Mouse (Mus musculus) embryonic facial prominence, embryonic 12.5 days (tissue): ENCODE results near the gene Syn3. TPM values are rescaled to one million over a fixed set of nuclear protein-coding genes. Genes with fewer than 3 reads are reported as not detected.

Experiments used
- ATAC-seq: fragments of 200-750 bp; cut with Nextera tagmentation; 2 replicates; pipeline ENCODE4 v1.8.0; 2017; ENCODE audit not compliant: insufficient number of reproducible peaks, insufficient read depth, low FRiP score, low TSS enrichment
- H3K27ac ChIP-seq: fragments of 300-500 bp; sonication (generic); 2 replicates; pipeline ENCODE4 v1.5.1; 2016; ENCODE audit warnings: mild to moderate bottlenecking
- H3K27me3 ChIP-seq: fragments of 300-500 bp; sonication (generic); 2 replicates; pipeline ENCODE4 v1.6.1; 2016; ENCODE audit warnings: mild to moderate bottlenecking, moderate library complexity
- H3K36me3 ChIP-seq: fragments of 300-500 bp; sonication (generic); 2 replicates; pipeline ENCODE4 v1.6.1; 2016; ENCODE audit warnings: mild to moderate bottlenecking
- H3K4me1 ChIP-seq: fragments of 300-500 bp; sonication (generic); 2 replicates; pipeline ENCODE4 v1.6.1; 2016
- H3K4me2 ChIP-seq: fragments of 300-500 bp; sonication (generic); replicated peaks from 2 replicates; pipeline ENCODE4 v1.6.1; 2016; ENCODE audit warnings: mild to moderate bottlenecking, moderate library complexity
- H3K4me3 ChIP-seq: fragments of 300-500 bp; sonication (generic); 2 replicates; pipeline ENCODE4 v1.5.1; 2016; ENCODE audit warnings: mild to moderate bottlenecking
- H3K9ac ChIP-seq: fragments of 300-500 bp; sonication (generic); 2 replicates; pipeline ENCODE4 v1.6.1; 2016; ENCODE audit warnings: mild to moderate bottlenecking, moderate library complexity
- H3K9me3 ChIP-seq: fragments of 300-500 bp; sonication (generic); 2 replicates; pipeline ENCODE4 v1.6.1; 2016; ENCODE audit warnings: mild to moderate bottlenecking, moderate library complexity
- WGBS: fragments of 180-500 bp; shearing (Covaris S2); methylation state at CpG from one replicate; pipeline ENCODE4 v1.1.7; 2016; 5-methylcytosine and 5-hydroxymethylcytosine counted together
- polyA plus RNA-seq: library from polyadenylated mRNA; unstranded; fragments of >200 nt; fragmentation: Nextera tagmentation; extraction: Ambion mirVana; gene quantifications from 2 replicates; pipeline ENCODE4 v1.2.1, GENCODE M21; 2016

Gene Syn3
- polyA plus RNA-seq, 1 experiment from 2014 or later: 4.0 TPM

- H3K9me3 ChIP-seq: no peaks in the 10 kb centered on the region
- no peak overlapping the region for H3K4me3 ChIP-seq
- ATAC-seq: no peak
- H3K9ac ChIP-seq: no peak overlapping the region
- H3K4me2 ChIP-seq: no peak overlapping the region
- peaks cover 17% of the 10 kb centered on the region for H3K36me3 ChIP-seq
- H3K27ac ChIP-seq: no peak overlapping the region
- no peaks in the 10 kb centered on the region for H3K27me3 ChIP-seq
- peaks cover 35% of the 10 kb centered on the region for H3K4me1 ChIP-seq
- WGBS: 62% methylated on average over 3 of the region's 3 CpGs
Observed at GRCm38 (mm10) chr10:86340991-86341527, 157.6 kb downstream of the Syn3 start.

- WGBS: 74% methylated on average over 7 of the region's 7 CpGs
- H3K9me3 ChIP-seq: no peaks in the 10 kb centered on the region
- no peak for ATAC-seq
- no peak overlapping the region for H3K27ac ChIP-seq
- H3K9ac ChIP-seq: no peak overlapping the region
- H3K4me3 ChIP-seq: no peak overlapping the region
- peaks cover 11% of the 10 kb centered on the region for H3K36me3 ChIP-seq
- no peaks in the 10 kb centered on the region for H3K27me3 ChIP-seq
- peaks cover 35% of the 10 kb centered on the region for H3K4me1 ChIP-seq
- H3K4me2 ChIP-seq: no peak overlapping the region
Observed at GRCm38 (mm10) chr10:86340421-86340820, 158.3 kb downstream of the Syn3 start.

DNA sequence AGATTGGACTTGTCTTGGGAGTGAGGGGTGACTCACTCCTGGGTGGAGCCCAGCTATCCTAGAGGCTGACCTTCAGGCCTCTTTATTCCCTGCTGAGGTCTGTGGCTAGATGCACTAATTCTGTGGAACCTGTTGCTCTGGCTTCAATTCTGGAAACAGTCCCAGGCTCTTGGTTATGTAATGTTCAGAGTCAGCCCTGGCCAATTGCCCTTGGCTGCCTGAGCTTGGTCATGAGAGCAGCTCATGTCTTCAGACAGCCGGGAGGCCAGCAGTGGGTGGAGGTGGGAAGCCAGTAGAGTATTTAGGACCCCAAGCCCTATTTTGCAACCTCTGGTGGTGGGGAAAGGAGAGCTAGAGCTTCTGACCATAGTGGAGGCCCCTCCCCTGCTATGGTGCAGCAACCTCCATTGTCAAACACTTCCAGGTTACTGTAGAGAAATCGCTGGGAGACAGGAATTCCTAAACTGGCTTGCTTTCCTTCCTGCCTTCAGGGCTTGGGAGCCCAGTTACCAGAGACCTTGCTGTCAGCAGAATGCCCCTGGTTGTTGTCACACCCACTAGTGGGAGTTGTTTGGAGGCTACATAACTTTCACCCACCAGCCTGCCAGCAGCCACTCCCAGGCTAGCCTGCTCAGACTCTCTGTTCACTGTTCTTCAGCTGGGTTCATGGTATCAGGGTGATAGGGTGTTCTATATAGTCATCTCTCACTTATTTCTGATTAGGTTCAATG lies 158.9 kb downstream of the Syn3 start:
- Histone ChIP-seq H3K9me3 (no peaks in the 10 kb centered on the region), H3K4me2 (no peak overlapping the region), H3K4me3 (no peak overlapping the region), H3K9ac (no peak overlapping the region), H3K27me3 (no peaks in the 10 kb centered on the region), H3K36me3 (peaks cover 10% of the 10 kb centered on the region), H3K4me1 (peaks cover 35% of the 10 kb centered on the region), H3K27ac (no peak overlapping the region)
- 55% methylated on average over 2 of the region's 2 CpGs for WGBS
- ATAC-seq: no peak

DNA sequence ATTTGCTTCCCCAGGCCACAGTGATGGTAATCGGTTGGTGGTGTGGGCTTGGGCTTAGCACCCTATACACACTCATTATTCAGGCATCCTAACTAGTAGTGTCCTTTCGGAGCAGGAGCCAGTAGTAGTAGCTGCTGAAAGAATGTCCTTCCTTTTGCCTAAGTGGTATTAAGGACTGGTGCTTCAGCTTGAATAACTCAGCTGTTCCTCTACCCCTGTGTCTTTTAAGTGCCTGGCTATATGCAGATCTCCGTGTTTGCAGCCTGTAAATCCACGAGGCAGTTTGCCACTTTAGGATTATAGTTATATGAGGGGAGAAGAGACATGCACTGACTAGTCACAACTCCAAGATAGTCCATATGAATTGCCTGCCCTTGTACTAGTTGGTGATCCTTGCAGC lies 159.6 kb downstream of the Syn3 start:
- Histone ChIP-seq H3K9ac (no peak overlapping the region), H3K27ac (no peak overlapping the region), H3K4me1 (peaks cover 40% of the 10 kb centered on the region), H3K9me3 (no peaks in the 10 kb centered on the region), H3K4me3 (no peak overlapping the region), H3K27me3 (no peaks in the 10 kb centered on the region), H3K36me3 (peaks cover 6% of the 10 kb centered on the region), H3K4me2 (no peak overlapping the region)
- WGBS: 88% methylated on average over 4 of the region's 4 CpGs
- ATAC-seq: no peak

- Histone ChIP-seq H3K27me3 (no peaks in the 10 kb centered on the region), H3K27ac (no peak overlapping the region), H3K9ac (no peak overlapping the region), H3K9me3 (no peaks in the 10 kb centered on the region), H3K36me3 (no peaks in the 10 kb centered on the region), H3K4me2 (no peak overlapping the region), H3K4me1 (peaks cover 41% of the 10 kb centered on the region), H3K4me3 (no peak overlapping the region)
- 46% methylated on average over 4 of the region's 4 CpGs for WGBS
- no peak for ATAC-seq
Observed at GRCm38 (mm10) chr10:86338121-86338715, 160.5 kb downstream of the Syn3 start.

DNA sequence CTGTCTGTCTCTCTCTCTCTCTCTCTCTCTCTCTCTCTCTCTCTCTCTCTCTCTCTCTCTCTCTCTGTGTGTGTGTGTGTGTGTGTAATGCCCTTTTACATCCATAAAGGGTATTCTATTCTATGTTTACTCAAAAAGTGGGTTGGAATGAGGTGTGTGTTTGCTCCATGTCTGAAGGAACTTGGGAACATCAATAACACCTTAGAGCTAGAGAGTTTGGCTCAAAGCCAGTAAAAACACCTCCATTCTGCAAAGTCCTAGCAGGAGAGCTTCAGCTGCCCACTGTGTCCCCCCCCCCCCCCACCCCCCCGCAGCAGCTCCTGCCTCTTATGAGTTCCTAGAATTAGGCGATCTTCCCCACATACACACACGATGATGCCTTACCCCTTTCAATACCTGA lies 161.5 kb downstream of the Syn3 start:
- H3K4me3 ChIP-seq: no peak overlapping the region
- 50% methylated on average over 2 of the region's 3 CpGs for WGBS
- no peak overlapping the region for H3K4me2 ChIP-seq
- no peak for ATAC-seq
- H3K4me1 ChIP-seq: peaks cover 41% of the 10 kb centered on the region
- H3K9ac ChIP-seq: no peak overlapping the region
- H3K36me3 ChIP-seq: no peaks in the 10 kb centered on the region
- H3K9me3 ChIP-seq: no peaks in the 10 kb centered on the region
- H3K27me3 ChIP-seq: no peaks in the 10 kb centered on the region
- no peak overlapping the region for H3K27ac ChIP-seq

DNA sequence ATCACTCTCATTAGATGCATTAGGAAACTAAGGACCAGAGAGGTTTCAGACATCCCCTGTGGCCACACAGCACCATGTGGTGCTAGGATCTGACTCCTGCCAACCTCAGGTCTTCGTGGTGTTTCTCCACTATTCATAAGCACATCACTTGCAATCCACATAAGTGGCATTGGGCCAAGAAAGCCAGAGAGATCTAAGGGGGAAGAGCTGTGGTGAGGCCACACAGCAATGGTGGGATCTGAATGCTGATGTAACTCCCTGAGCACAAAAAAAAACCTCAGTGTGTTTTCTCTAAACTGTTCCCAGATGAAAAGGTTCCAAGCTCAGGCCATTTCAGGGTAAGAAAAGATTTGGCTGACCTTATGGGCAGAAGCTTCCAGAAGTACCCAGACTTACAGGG lies 162.2 kb downstream of the Syn3 start:
- ATAC-seq: no peak
- Histone ChIP-seq H3K27me3 (no peaks in the 10 kb centered on the region), H3K4me2 (no peak overlapping the region), H3K36me3 (no peaks in the 10 kb centered on the region), H3K27ac (no peak overlapping the region), H3K4me1 (peaks cover 40% of the 10 kb centered on the region), H3K9ac (no peak overlapping the region), H3K4me3 (no peak overlapping the region), H3K9me3 (no peaks in the 10 kb centered on the region)
- WGBS: 59% methylated on average over 1 of the region's 1 CpGs

GRCm38 (mm10) chr10:86334581-86334980 lies 164.1 kb downstream of the Syn3 start:
- no peak overlapping the region for H3K4me2 ChIP-seq
- no peaks in the 10 kb centered on the region for H3K36me3 ChIP-seq
- H3K9ac ChIP-seq: no peak overlapping the region
- ATAC-seq: no peak
- no peaks in the 10 kb centered on the region for H3K27me3 ChIP-seq
- no peak overlapping the region for H3K27ac ChIP-seq
- 58% methylated on average over 8 of the region's 8 CpGs for WGBS
- no peak overlapping the region for H3K4me3 ChIP-seq
- H3K4me1 ChIP-seq: peaks cover 37% of the 10 kb centered on the region
- H3K9me3 ChIP-seq: no peaks in the 10 kb centered on the region

- Histone ChIP-seq H3K4me1 (peaks cover 29% of the 10 kb centered on the region), H3K9me3 (no peaks in the 10 kb centered on the region), H3K36me3 (no peaks in the 10 kb centered on the region), H3K9ac (no peak overlapping the region), H3K27me3 (no peaks in the 10 kb centered on the region), H3K4me2 (no peak overlapping the region), H3K4me3 (no peak overlapping the region), H3K27ac (no peak overlapping the region)
- no peak for ATAC-seq
- 78% methylated on average over 3 of the region's 3 CpGs for WGBS
Observed at GRCm38 (mm10) chr10:86332942-86333341, 165.8 kb downstream of the Syn3 start.

GRCm38 (mm10) chr10:86331681-86332281 lies 166.9 kb downstream of the Syn3 start:
- Histone ChIP-seq H3K27me3 (no peaks in the 10 kb centered on the region), H3K9ac (no peak overlapping the region), H3K4me1 (peaks cover 21% of the 10 kb centered on the region), H3K9me3 (no peaks in the 10 kb centered on the region), H3K4me3 (no peak overlapping the region), H3K27ac (peak overlapping the region; percentile 43; the same call in 1 of the 2 replicates), H3K36me3 (no peaks in the 10 kb centered on the region), H3K4me2 (no peak overlapping the region; the same call in 1 of the 2 replicates)
- no peak for ATAC-seq
- 32% methylated on average over 7 of the region's 7 CpGs for WGBS

- 39% methylated on average over 5 of the region's 5 CpGs for WGBS
- H3K27ac ChIP-seq: peak overlapping the region; percentile 43; the same call in 1 of the 2 replicates
- no peaks in the 10 kb centered on the region for H3K36me3 ChIP-seq
- peaks cover 21% of the 10 kb centered on the region for H3K4me1 ChIP-seq
- no peak overlapping the region for H3K9ac ChIP-seq
- no peaks in the 10 kb centered on the region for H3K9me3 ChIP-seq
- H3K4me3 ChIP-seq: no peak overlapping the region
- no peak overlapping the region; the same call in 1 of the 2 replicates for H3K4me2 ChIP-seq
- no peak for ATAC-seq
- no peaks in the 10 kb centered on the region for H3K27me3 ChIP-seq
Observed at GRCm38 (mm10) chr10:86330993-86331680, 167.6 kb downstream of the Syn3 start.
